Mouse (Mus musculus): ENCODE results near the gene Tent5c. TPM values are rescaled to one million over a fixed set of nuclear protein-coding genes. Genes with fewer than 3 reads are reported as not detected.

Tent5c gene
- polyA plus RNA-seq, 1 experiment from 2014 or later: 1.8 TPM

DNA sequence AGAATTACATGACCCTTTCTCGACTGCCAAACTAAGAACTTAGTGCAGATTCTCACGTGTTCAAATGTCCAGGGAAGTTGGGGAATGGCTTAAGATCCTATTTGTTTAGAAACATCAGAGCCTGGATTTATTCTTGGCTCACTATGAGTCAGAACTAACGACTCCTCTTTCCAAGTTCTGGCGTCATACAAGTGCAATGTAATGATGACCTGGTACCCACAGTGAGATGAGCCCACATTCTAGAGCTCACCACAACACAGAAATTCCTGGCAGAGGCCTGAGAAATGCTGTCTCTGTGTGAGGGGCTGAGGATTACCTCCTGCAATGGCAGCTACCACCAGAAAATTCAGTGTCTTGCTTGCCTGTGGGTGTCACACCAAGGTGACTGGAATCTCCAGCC lies 18.1 kb upstream of the Tent5c start:
- no peak overlapping the region for H3K4me2 ChIP-seq (replicated peaks; ENCODE audit: low read depth)
- H3K27me3 ChIP-seq (replicated peaks; ENCODE audit: control insufficient read depth, insufficient read depth, low read length): no peaks in the 10 kb centered on the region
- no peak overlapping the region for H3K4me3 ChIP-seq (ENCODE audit: low read depth, low read length)
- no peak overlapping the region for H3K9ac ChIP-seq (ENCODE audit: low read depth, low read length)
- H3K9me3 ChIP-seq (ENCODE audit: control insufficient read depth): no peaks in the 10 kb centered on the region
- TF ChIP-seq CTCF (IDR thresholded peaks at IDR 0.05; ENCODE audit: low read depth): no peak
- no peaks in the 10 kb centered on the region for H3K36me3 ChIP-seq (ENCODE audit: control insufficient read depth, insufficient read depth)
- H3K27ac ChIP-seq (ENCODE audit: low read depth, low read length): no peak overlapping the region
- 52% methylated on average over 4 of the region's 4 CpGs for WGBS
- ATAC-seq: no peak
- H3K4me1 ChIP-seq (replicated peaks; ENCODE audit: control insufficient read depth, insufficient read depth, low read length): no peaks in the 10 kb centered on the region

DNA sequence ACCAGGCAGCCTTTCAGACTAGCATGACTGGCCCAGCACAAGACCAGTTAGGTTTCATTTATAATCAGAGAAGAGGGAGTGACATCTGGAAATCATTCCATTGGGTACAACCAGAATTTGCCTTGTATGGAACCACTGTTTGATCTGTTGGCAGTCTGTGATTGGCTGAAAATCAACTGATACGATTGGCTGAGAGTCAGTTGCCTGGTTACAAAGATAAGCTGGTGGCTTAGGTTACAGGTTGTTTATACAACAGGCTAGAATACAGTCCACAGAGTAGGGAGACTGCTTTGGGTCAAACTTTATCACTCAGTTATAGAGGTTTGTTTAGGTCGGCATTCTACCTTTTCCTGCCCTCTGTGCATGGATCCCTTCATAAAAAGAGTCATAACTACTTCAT lies 17.6 kb upstream of the Tent5c start:
- H3K27ac ChIP-seq (ENCODE audit: low read depth, low read length): no peak overlapping the region
- H3K4me2 ChIP-seq (replicated peaks; ENCODE audit: low read depth): no peak overlapping the region
- no peaks in the 10 kb centered on the region for H3K9me3 ChIP-seq (ENCODE audit: control insufficient read depth)
- WGBS: 50% methylated on average over 2 of the region's 2 CpGs
- no peaks in the 10 kb centered on the region for H3K27me3 ChIP-seq (replicated peaks; ENCODE audit: control insufficient read depth, insufficient read depth, low read length)
- H3K4me1 ChIP-seq (replicated peaks; ENCODE audit: control insufficient read depth, insufficient read depth, low read length): no peaks in the 10 kb centered on the region
- TF ChIP-seq CTCF (IDR thresholded peaks at IDR 0.05; ENCODE audit: low read depth): no peak
- no peak for ATAC-seq
- H3K36me3 ChIP-seq (ENCODE audit: control insufficient read depth, insufficient read depth): no peaks in the 10 kb centered on the region
- H3K9ac ChIP-seq (ENCODE audit: low read depth, low read length): no peak overlapping the region
- no peak overlapping the region for H3K4me3 ChIP-seq (ENCODE audit: low read depth, low read length)

- Histone ChIP-seq H3K9me3 (ENCODE audit: control insufficient read depth) (no peaks in the 10 kb centered on the region), H3K27ac (ENCODE audit: low read depth, low read length) (no peak overlapping the region), H3K4me3 (ENCODE audit: low read depth, low read length) (no peak overlapping the region), H3K36me3 (ENCODE audit: control insufficient read depth, insufficient read depth) (no peaks in the 10 kb centered on the region), H3K27me3 (replicated peaks; ENCODE audit: control insufficient read depth, insufficient read depth, low read length) (no peaks in the 10 kb centered on the region), H3K4me1 (replicated peaks; ENCODE audit: control insufficient read depth, insufficient read depth, low read length) (no peaks in the 10 kb centered on the region), H3K4me2 (replicated peaks; ENCODE audit: low read depth) (no peak overlapping the region), H3K9ac (ENCODE audit: low read depth, low read length) (no peak overlapping the region)
- WGBS: 80% methylated on average over 6 of the region's 6 CpGs
- no peak for TF ChIP-seq CTCF (IDR thresholded peaks at IDR 0.05; ENCODE audit: low read depth)
- no peak for ATAC-seq
Observed at GRCm38 (mm10) chr3:100503882-100504281, 14.8 kb upstream of the Tent5c start.

DNA sequence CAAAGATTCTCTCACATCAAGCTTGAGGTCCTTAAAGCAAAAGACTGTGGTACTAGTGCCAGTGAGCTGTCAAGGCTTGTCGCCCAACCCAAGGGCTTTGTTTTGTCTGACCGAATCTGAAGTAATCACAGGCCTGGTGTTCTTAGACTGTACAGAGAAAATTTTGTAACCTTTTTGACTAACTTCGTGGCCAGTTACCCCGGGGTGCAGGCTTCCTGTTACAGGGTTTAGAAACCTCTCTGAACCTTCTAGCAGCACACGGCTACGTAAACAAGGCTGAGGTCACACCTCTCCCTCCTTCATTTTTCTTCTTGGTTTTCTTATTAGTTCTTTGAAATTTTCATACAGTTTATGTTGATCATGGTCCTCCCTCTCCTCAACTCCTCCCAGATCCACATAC lies 13.4 kb upstream of the Tent5c start:
- H3K4me3 ChIP-seq (ENCODE audit: low read depth, low read length): no peak overlapping the region
- no peak overlapping the region for H3K9ac ChIP-seq (ENCODE audit: low read depth, low read length)
- no peaks in the 10 kb centered on the region for H3K4me1 ChIP-seq (replicated peaks; ENCODE audit: control insufficient read depth, insufficient read depth, low read length)
- no peak for TF ChIP-seq CTCF (IDR thresholded peaks at IDR 0.05; ENCODE audit: low read depth)
- H3K9me3 ChIP-seq (ENCODE audit: control insufficient read depth): no peaks in the 10 kb centered on the region
- no peaks in the 10 kb centered on the region for H3K27me3 ChIP-seq (replicated peaks; ENCODE audit: control insufficient read depth, insufficient read depth, low read length)
- H3K27ac ChIP-seq (ENCODE audit: low read depth, low read length): no peak overlapping the region
- no peak overlapping the region for H3K4me2 ChIP-seq (replicated peaks; ENCODE audit: low read depth)
- ATAC-seq: no peak
- 80% methylated on average over 6 of the region's 6 CpGs for WGBS
- no peaks in the 10 kb centered on the region for H3K36me3 ChIP-seq (ENCODE audit: control insufficient read depth, insufficient read depth)

GRCm38 (mm10) chr3:100501899-100502298 lies 12.8 kb upstream of the Tent5c start:
- no peak overlapping the region for H3K4me2 ChIP-seq (replicated peaks; ENCODE audit: low read depth)
- no peak overlapping the region for H3K4me3 ChIP-seq (ENCODE audit: low read depth, low read length)
- H3K4me1 ChIP-seq (replicated peaks; ENCODE audit: control insufficient read depth, insufficient read depth, low read length): no peaks in the 10 kb centered on the region
- no peak for TF ChIP-seq CTCF (IDR thresholded peaks at IDR 0.05; ENCODE audit: low read depth)
- no peak overlapping the region for H3K9ac ChIP-seq (ENCODE audit: low read depth, low read length)
- no peaks in the 10 kb centered on the region for H3K27me3 ChIP-seq (replicated peaks; ENCODE audit: control insufficient read depth, insufficient read depth, low read length)
- no peaks in the 10 kb centered on the region for H3K36me3 ChIP-seq (ENCODE audit: control insufficient read depth, insufficient read depth)
- H3K9me3 ChIP-seq (ENCODE audit: control insufficient read depth): no peaks in the 10 kb centered on the region
- no peak overlapping the region for H3K27ac ChIP-seq (ENCODE audit: low read depth, low read length)
- ATAC-seq: no peak

DNA sequence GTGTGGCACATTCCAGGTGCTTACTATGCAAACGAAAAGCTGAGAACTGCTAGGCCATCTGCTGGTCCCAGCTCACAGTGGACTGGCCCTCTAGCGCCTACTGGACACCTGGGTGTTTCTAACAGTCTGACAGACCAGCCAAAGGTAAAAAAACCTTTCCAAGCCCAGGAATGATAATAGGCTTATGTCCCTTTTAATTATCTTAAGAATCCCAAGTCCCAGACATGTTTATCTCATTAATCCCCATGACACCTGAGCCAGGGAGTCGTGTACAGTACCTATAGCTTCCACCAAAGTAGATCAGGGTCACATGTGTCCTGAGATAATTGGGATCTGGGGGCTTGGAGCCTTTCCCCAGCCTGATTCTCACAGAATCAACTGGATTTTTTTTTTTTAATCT lies 7.0 kb upstream of the Tent5c start:
- Histone ChIP-seq H3K27me3 (replicated peaks; ENCODE audit: control insufficient read depth, insufficient read depth, low read length) (no peaks in the 10 kb centered on the region), H3K4me3 (ENCODE audit: low read depth, low read length) (no peak overlapping the region), H3K4me1 (replicated peaks; ENCODE audit: control insufficient read depth, insufficient read depth, low read length) (no peaks in the 10 kb centered on the region), H3K4me2 (replicated peaks; ENCODE audit: low read depth) (no peak overlapping the region), H3K9ac (ENCODE audit: low read depth, low read length) (no peak overlapping the region), H3K36me3 (ENCODE audit: control insufficient read depth, insufficient read depth) (no peaks in the 10 kb centered on the region), H3K27ac (ENCODE audit: low read depth, low read length) (no peak overlapping the region), H3K9me3 (ENCODE audit: control insufficient read depth) (no peaks in the 10 kb centered on the region)
- 73% methylated on average over 3 of the region's 3 CpGs for WGBS
- TF ChIP-seq CTCF (IDR thresholded peaks at IDR 0.05; ENCODE audit: low read depth): no peak
- no peak for ATAC-seq

DNA sequence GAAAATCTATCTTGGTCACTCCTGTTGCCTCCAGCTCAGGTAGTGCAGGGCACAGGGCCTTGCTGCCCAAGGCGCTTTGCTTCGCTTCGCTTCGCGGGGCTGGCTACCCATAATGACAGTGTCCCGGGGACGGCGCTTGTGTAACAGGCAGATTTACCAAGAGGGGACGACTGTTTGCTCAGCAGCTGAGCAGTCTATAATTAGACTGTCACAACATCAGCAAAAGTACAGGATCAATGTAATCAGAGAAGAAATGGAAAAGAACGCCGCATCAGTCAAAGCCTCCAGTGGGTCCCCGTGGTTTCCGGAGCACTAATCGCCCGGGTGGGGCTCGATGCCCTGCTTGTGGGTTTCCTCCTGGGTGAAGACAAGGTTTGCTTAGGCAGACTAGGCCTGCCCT lies 6.3 kb upstream of the Tent5c start:
- no peak for ATAC-seq
- Histone ChIP-seq H3K27me3 (replicated peaks; ENCODE audit: control insufficient read depth, insufficient read depth, low read length) (no peaks in the 10 kb centered on the region), H3K27ac (ENCODE audit: low read depth, low read length) (no peak overlapping the region), H3K9me3 (ENCODE audit: control insufficient read depth) (no peaks in the 10 kb centered on the region), H3K4me2 (replicated peaks; ENCODE audit: low read depth) (no peak overlapping the region), H3K4me3 (ENCODE audit: low read depth, low read length) (no peak overlapping the region), H3K36me3 (ENCODE audit: control insufficient read depth, insufficient read depth) (no peaks in the 10 kb centered on the region), H3K9ac (ENCODE audit: low read depth, low read length) (no peak overlapping the region), H3K4me1 (replicated peaks; ENCODE audit: control insufficient read depth, insufficient read depth, low read length) (no peaks in the 10 kb centered on the region)
- 90% methylated on average over 16 of the region's 16 CpGs for WGBS
- TF ChIP-seq CTCF (IDR thresholded peaks at IDR 0.05; ENCODE audit: low read depth): no peak
